Mouse (Mus musculus) liver, embryonic 11.5 days (tissue): Measurements from ENCODE around the gene Gpr83. TPM values are rescaled to one million over a fixed set of nuclear protein-coding genes. Genes with fewer than 3 reads are reported as not detected.

Experiments
- polyA plus RNA-seq: library from polyadenylated mRNA; unstranded; fragments of >200 nt; fragmentation: Nextera tagmentation; extraction: Ambion mirVana; gene quantifications from 2 replicates; pipeline ENCODE4 v1.2.1, GENCODE M21; 2014

Gpr83 gene
- polyA plus RNA-seq, 1 experiment from 2014 or later = not detected

Other genes starting within 250 kb of the Gpr83 start
- 8.5 and 9.5 TPM in 2 replicates for gene Amotl1, start 215.2 kb upstream of the Gpr83 start, polyA plus RNA-seq
- 0.10 and 0.19 TPM in 2 replicates for gene Piwil4, start 119.5 kb upstream of the Gpr83 start, polyA plus RNA-seq
- gene Fut4, start 107.8 kb upstream of the Gpr83 start, polyA plus RNA-seq = 1.7 and 1.9 TPM in 2 replicates
- gene 1700012B09Rik, start 89.2 kb upstream of the Gpr83 start, polyA plus RNA-seq = not detected in 2 replicates
- 33.5 and 41.9 TPM in 2 replicates for gene Mre11a, start 75.6 kb upstream of the Gpr83 start, polyA plus RNA-seq
- gene Ankrd49, start 75.4 kb upstream of the Gpr83 start, polyA plus RNA-seq = 65.1 and 67.8 TPM in 2 replicates
- not detected in 2 replicates for gene Izumo1r, start 43.7 kb downstream of the Gpr83 start, polyA plus RNA-seq
- 24.0 and 24.8 TPM in 2 replicates for gene Panx1, start 185.3 kb downstream of the Gpr83 start, polyA plus RNA-seq